Mouse (Mus musculus): Measurements from ENCODE around the gene Apaf1. TPM values are rescaled to one million over a fixed set of nuclear protein-coding genes. Genes with fewer than 3 reads are reported as not detected.
A peak's percentile ranks its signal among the peaks of the same experiment; 100 is the strongest.

The Apaf1 gene
- polyA plus RNA-seq (2012; rRNA removed) (39.4 and 41.5 TPM in 2 replicates), polyA plus RNA-seq (2014; fragmentation: Nextera tagmentation; extraction: Ambion mirVana) (33.2 and 40.6 TPM in 2 replicates)

DNA sequence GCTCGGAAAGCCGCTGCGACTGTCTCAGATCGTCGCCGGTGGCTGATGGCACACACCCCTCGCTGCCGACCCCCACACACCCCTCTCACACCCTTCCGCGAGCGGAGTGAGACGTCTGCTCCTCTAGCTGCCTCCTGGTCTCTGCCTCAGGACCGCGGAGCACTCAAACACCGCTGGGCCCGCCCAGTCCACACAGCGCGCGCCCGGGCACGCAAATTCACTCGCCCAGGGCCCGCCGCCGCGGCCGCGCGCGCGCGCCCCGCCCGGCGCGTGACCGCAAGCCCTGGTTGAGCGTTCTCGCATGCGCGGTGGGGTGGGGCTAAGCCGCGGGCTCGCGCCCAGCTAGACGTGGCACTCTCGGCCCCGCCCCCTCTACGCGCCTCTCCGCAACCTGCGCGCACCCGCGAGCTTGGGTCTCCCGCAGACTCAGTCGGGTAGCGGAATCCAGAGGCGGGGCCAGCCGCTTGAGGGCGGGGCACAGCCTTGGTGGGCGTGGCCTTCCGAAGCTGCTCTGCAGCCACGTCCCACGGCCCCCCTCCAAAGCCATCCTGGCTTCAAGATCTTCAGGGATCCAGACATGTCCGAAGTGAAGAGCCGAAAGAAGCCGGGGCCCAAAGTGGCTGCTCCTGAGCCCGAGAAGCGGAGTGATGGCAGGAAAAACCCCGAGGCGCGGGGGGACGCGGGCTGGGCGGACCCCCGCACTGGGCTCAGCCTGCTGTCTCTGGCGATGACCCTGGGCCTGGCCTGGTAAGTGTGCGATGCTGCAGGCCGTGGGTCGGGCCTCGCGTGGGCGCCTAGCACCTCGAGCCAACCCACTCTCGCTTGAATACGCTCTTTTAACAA, at the start of gene Apaf1, which contains the start of gene Ikbip:
Apaf1 (minus strand) TSS at position 221 of the 843 bp plus-strand sequence.
Ikbip (plus strand) TSS at position 391 of the 843 bp plus-strand sequence.
- H3K4me3 ChIP-seq (replicated peaks; ENCODE audit: low read length), result peak within 1 kb of the TSS; percentile 98
- H3K27ac ChIP-seq (replicated peaks; ENCODE audit: low read depth, low read length), result peak within 1 kb of the TSS; percentile 86
- DNase-seq (ENCODE audit: low spot score) (peak; percentile 98), ATAC-seq (ENCODE audit: low FRiP score, low read depth) (peak; percentile 95)
- WGBS, result 1% methylated on average over 58 of the region's 87 CpGs
- peaks cover 17% of the 10 kb centered on the region; the same call in 1 of the 2 replicates for H3K36me3 ChIP-seq (ENCODE audit: control insufficient read depth, insufficient read depth, low read length)
- H3K4me2 ChIP-seq (replicated peaks; ENCODE audit: low read depth, low read length, severe bottlenecking), result peak within 1 kb of the TSS; percentile 71
- H3K27me3 ChIP-seq (ENCODE audit: control insufficient read depth, insufficient read depth, low read length), result no peaks in the 10 kb centered on the region
- TF ChIP-seq POLR2A (IDR thresholded peaks at IDR 0.05; ENCODE audit: borderline replicate concordance, extremely low read depth, insufficient read depth, insufficient read length), result peak; percentile 74; the same call in 1 of the 2 replicates
- peak within 1 kb of the TSS; percentile 91 for H3K9ac ChIP-seq (ENCODE audit: low read depth, low read length, severe bottlenecking)
- peaks cover 14% of the 10 kb centered on the region for H3K4me1 ChIP-seq (ENCODE audit: control insufficient read depth, insufficient read depth, low read length)
- H3K9me3 ChIP-seq (ENCODE audit: control insufficient read depth, low read length), result no peaks in the 10 kb centered on the region

DNA sequence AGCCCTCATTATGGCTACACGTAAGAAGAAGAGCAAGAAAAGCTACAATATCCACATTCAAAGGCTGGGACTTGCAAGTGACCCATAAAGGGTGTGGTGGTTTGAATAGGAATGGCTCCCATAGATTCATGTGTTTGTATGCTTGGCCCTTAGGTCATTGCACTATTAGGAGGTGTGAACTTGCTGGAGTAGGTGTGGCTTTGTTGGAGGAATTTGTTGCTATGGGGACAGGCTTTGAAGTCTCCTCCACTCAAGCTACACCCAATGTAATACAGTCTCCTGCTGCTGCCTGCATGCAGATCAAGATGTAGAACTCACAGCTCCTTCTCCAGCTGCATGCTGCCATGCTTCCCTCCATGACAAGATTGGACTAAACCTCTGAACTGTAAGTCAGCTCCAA, 49.0 kb upstream of the Apaf1 start:
- no peaks in the 10 kb centered on the region for H3K27me3 ChIP-seq (ENCODE audit: control insufficient read depth, insufficient read depth, low read length)
- no peak overlapping the region for H3K4me3 ChIP-seq (replicated peaks; ENCODE audit: low read length)
- H3K36me3 ChIP-seq (ENCODE audit: control insufficient read depth, insufficient read depth, low read length), result no peaks in the 10 kb centered on the region
- H3K27ac ChIP-seq (replicated peaks; ENCODE audit: low read depth, low read length), result no peak overlapping the region
- WGBS, result 93% methylated on average over 1 of the region's 1 CpGs
- TF ChIP-seq POLR2A (IDR thresholded peaks at IDR 0.05; ENCODE audit: borderline replicate concordance, extremely low read depth, insufficient read depth, insufficient read length), result no peak
- no peaks in the 10 kb centered on the region for H3K4me1 ChIP-seq (ENCODE audit: control insufficient read depth, insufficient read depth, low read length)
- H3K4me2 ChIP-seq (replicated peaks; ENCODE audit: low read depth, low read length, severe bottlenecking), result no peak overlapping the region
- DNase-seq (ENCODE audit: low spot score), result no peak
- H3K9ac ChIP-seq (ENCODE audit: low read depth, low read length, severe bottlenecking), result no peak overlapping the region
- H3K9me3 ChIP-seq (ENCODE audit: control insufficient read depth, low read length), result no peaks in the 10 kb centered on the region
- no peak for ATAC-seq (ENCODE audit: low FRiP score, low read depth)

DNA sequence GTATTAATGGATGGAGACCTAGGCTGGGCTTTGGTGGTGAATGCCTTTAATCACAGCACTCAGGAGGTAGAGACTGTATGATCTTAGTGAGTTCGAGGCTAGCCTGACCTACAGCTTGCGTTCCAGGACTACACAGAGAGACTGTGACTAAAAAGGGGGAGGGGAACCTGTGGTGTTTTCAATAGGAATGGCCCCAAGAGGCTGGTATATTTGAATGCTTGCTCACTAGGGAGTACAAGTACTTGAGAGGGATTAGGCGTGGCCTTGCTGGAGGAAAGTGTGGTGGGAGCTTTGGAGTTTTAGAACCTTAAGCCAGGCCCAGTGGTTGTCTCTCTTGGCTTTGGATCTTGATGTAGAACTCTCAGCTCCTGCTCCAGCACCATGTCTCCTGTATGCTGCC, 48.2 kb upstream of the Apaf1 start:
- no peak overlapping the region for H3K27ac ChIP-seq (replicated peaks; ENCODE audit: low read depth, low read length)
- no peak for TF ChIP-seq POLR2A (IDR thresholded peaks at IDR 0.05; ENCODE audit: borderline replicate concordance, extremely low read depth, insufficient read depth, insufficient read length)
- DNase-seq (ENCODE audit: low spot score) (no peak), ATAC-seq (ENCODE audit: low FRiP score, low read depth) (no peak)
- no peak overlapping the region for H3K4me2 ChIP-seq (replicated peaks; ENCODE audit: low read depth, low read length, severe bottlenecking)
- H3K27me3 ChIP-seq (ENCODE audit: control insufficient read depth, insufficient read depth, low read length), result no peaks in the 10 kb centered on the region
- H3K36me3 ChIP-seq (ENCODE audit: control insufficient read depth, insufficient read depth, low read length), result no peaks in the 10 kb centered on the region
- no peaks in the 10 kb centered on the region for H3K9me3 ChIP-seq (ENCODE audit: control insufficient read depth, low read length)
- no peak overlapping the region for H3K9ac ChIP-seq (ENCODE audit: low read depth, low read length, severe bottlenecking)
- H3K4me1 ChIP-seq (ENCODE audit: control insufficient read depth, insufficient read depth, low read length), result no peaks in the 10 kb centered on the region
- 94% methylated on average over 3 of the region's 3 CpGs for WGBS
- no peak overlapping the region for H3K4me3 ChIP-seq (replicated peaks; ENCODE audit: low read length)

DNA sequence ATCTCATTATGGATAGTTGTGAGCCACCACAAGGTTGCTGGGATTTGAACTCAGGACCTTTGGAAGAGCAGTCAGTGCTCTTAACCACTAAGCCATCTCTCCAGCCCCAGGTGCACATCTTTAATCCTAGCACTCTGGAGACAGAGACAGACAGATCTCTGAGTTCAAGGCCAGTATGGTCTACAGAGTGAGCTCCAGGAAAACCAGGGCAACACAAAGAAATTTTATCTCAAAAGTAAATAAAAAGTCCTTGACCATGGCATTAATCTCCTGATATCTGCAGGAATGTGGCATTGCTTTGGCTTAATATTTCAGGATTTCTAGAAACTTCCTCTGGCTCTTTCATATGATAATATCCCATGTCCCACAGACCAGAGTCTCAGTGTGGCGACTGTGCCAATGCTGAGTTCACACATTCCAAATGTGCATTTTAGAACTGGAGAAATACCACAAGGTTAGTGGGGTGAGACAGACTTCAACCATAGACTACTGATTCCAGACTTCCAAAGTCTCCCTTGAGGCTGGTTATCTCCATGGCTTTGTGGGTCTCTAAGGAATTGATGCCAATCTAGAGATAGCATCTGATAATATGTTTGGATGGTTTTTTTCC, 46.1 kb upstream of the Apaf1 start:
- Histone ChIP-seq H3K27me3 (ENCODE audit: control insufficient read depth, insufficient read depth, low read length) (no peaks in the 10 kb centered on the region), H3K4me2 (replicated peaks; ENCODE audit: low read depth, low read length, severe bottlenecking) (no peak overlapping the region), H3K4me3 (replicated peaks; ENCODE audit: low read length) (no peak overlapping the region), H3K9me3 (ENCODE audit: control insufficient read depth, low read length) (no peaks in the 10 kb centered on the region), H3K4me1 (ENCODE audit: control insufficient read depth, insufficient read depth, low read length) (no peaks in the 10 kb centered on the region), H3K36me3 (ENCODE audit: control insufficient read depth, insufficient read depth, low read length) (no peaks in the 10 kb centered on the region), H3K27ac (replicated peaks; ENCODE audit: low read depth, low read length) (no peak overlapping the region), H3K9ac (ENCODE audit: low read depth, low read length, severe bottlenecking) (no peak overlapping the region)
- 83% methylated on average over 1 of the region's 1 CpGs for WGBS
- no peak for ATAC-seq (ENCODE audit: low FRiP score, low read depth)
- DNase-seq (ENCODE audit: low spot score), result no peak
- TF ChIP-seq POLR2A (IDR thresholded peaks at IDR 0.05; ENCODE audit: borderline replicate concordance, extremely low read depth, insufficient read depth, insufficient read length), result no peak

DNA sequence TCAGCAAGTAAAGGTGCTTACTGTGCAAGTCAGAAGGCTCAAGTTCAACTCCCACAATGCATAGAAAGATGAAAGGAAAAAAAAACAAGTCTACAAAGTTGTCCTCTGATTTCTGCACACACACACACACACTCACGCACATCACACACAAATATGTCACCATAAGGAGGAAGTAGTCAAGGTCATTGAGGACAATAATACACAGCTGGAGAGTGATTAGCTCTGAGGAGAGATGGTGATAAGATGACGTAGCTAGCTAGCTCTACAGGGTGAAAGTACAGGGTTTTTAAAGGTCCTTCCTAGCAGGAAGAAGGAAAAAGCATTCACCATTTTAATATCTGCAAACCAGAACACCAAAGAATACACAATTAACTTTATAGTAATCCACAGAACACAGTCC, 44.8 kb upstream of the Apaf1 start:
- WGBS, result 85% methylated on average over 2 of the region's 2 CpGs

More for the DNA sequence above, 44.8 kb upstream of the Apaf1 start:
- no peak for TF ChIP-seq POLR2A (IDR thresholded peaks at IDR 0.05; ENCODE audit: borderline replicate concordance, extremely low read depth, insufficient read depth, insufficient read length)
- Histone ChIP-seq H3K4me1 (ENCODE audit: control insufficient read depth, insufficient read depth, low read length) (peaks cover 6% of the 10 kb centered on the region; the same call in 1 of the 2 replicates), H3K4me3 (replicated peaks; ENCODE audit: low read length) (no peak overlapping the region), H3K9me3 (ENCODE audit: control insufficient read depth, low read length) (no peaks in the 10 kb centered on the region), H3K9ac (ENCODE audit: low read depth, low read length, severe bottlenecking) (no peak overlapping the region), H3K27ac (replicated peaks; ENCODE audit: low read depth, low read length) (no peak overlapping the region), H3K36me3 (ENCODE audit: control insufficient read depth, insufficient read depth, low read length) (no peaks in the 10 kb centered on the region), H3K27me3 (ENCODE audit: control insufficient read depth, insufficient read depth, low read length) (no peaks in the 10 kb centered on the region), H3K4me2 (replicated peaks; ENCODE audit: low read depth, low read length, severe bottlenecking) (no peak overlapping the region)
- no peak for DNase-seq (ENCODE audit: low spot score)
- ATAC-seq (ENCODE audit: low FRiP score, low read depth), result no peak

Measured in limb, embryonic 14.5 days (tissue).